Mouse (Mus musculus): ENCODE results near the gene Ftsj3.
"Not testable (repeated sequence)": the region's sequence is repeated elsewhere in the genome, so short reads cannot be mapped to it uniquely, and the experiment has no call there.

Ftsj3 gene

DNA sequence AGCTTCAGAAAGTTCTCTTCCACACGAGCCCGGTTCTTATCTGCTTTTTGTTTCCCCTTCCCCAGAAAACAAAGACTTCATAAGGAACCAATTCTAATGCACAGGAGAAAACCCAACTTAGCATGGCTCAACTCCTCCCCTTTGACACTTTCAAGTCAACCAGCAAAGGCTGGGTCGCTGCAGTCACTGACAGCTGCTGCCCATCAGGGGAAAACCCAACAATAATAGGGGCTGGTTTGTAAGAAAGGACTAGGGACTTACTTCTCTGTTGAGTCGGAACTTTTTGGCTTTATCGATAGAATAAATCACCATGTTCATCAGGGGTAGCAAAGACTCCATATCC lies 53.8 kb downstream of the Ftsj3 start, which contains the start of gene Strada:
Gene Strada (minus strand): TSS at position 46 of the 343 bp plus-strand sequence.
- DNase-seq (ENCODE audit: extremely low read depth, low read depth, low spot score) = no peak

- no peak for DNase-seq (ENCODE audit: extremely low read depth, low read depth, low spot score)
Measured at GRCm38 (mm10) chr11:106201337-106202122, 54.3 kb downstream of the Ftsj3 start.

DNA sequence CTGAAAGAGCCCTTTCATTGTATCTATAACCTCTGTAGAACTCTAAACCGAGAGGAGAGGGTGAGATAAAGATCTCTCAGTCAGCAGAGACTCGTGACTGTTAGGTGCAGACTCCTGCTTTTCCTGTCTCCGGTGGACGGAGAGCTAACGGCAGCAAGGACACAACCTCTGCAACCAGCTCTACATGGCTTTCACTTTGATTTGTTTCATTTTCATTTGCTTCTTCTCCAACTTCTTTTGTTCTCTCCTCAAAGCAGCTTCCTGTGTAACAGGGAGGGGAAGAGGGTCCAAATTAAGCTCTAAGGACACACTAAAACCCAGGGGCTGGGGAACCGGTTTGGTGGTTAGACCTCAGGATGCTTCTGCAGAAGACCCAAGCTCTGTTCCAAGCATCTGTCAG lies 55.1 kb downstream of the Ftsj3 start:
- no peak for DNase-seq (ENCODE audit: extremely low read depth, low read depth, low spot score)

GRCm38 (mm10) chr11:106199997-106200396 lies 55.9 kb downstream of the Ftsj3 start:
- DNase-seq (ENCODE audit: extremely low read depth, low read depth, low spot score) = not testable (repeated sequence)

Data from fat pad, adult 2 months (tissue).